Mouse (Mus musculus): Measurements from ENCODE around the gene Fam181a. TPM values are rescaled to one million over a fixed set of nuclear protein-coding genes. Genes with fewer than 3 reads are reported as not detected.

The Fam181a gene
- total and polyA plus RNA-seq, 2 experiments from 2014 or later: 8.9 to 11.2 TPM

DNA sequence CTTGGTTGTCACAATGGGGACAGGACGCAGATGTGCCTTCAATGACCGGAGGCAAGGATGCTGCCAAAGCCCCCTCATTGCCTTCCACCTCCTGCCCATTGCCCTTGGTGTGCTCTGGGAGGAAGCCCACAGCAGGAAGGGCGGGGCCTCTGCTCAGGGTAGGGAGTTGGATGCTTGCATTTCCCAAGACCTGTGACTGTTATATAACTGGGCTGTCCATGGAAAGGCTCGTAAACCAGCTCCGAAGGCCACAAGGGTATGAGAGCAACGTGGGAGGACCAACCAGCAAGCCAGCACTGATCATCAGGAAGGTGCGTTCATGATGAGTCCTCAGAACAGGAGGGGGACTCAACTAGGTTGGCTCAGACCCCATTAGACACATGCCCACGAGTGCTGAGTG lies 50.0 kb downstream of the Fam181a start:
- DNase-seq (ENCODE audit: low spot score): no peak
- no peaks in the 10 kb centered on the region for H3K4me1 ChIP-seq (ENCODE audit: insufficient read depth, low read length)
- no peak overlapping the region for H3K27ac ChIP-seq (ENCODE audit: low read depth, low read length)
- H3K9ac ChIP-seq (replicated peaks; ENCODE audit: low read length, poor library complexity, severe bottlenecking): no peak overlapping the region
- no peak overlapping the region for H3K4me2 ChIP-seq (ENCODE audit: low read depth, low read length, poor library complexity, severe bottlenecking)
- H3K9me3 ChIP-seq (ENCODE audit: low read length): no peaks in the 10 kb centered on the region
- H3K36me3 ChIP-seq (ENCODE audit: insufficient read depth, low read length): no peaks in the 10 kb centered on the region
- H3K27me3 ChIP-seq (ENCODE audit: insufficient read depth, low read length): no peaks in the 10 kb centered on the region
- no peak for TF ChIP-seq CTCF (IDR thresholded peaks at IDR 0.05)
- H3K4me3 ChIP-seq (ENCODE audit: low read depth, low read length): no peak overlapping the region
- 87% methylated on average over 8 of the region's 8 CpGs for WGBS
- ATAC-seq (ENCODE audit: low FRiP score): no peak

DNA sequence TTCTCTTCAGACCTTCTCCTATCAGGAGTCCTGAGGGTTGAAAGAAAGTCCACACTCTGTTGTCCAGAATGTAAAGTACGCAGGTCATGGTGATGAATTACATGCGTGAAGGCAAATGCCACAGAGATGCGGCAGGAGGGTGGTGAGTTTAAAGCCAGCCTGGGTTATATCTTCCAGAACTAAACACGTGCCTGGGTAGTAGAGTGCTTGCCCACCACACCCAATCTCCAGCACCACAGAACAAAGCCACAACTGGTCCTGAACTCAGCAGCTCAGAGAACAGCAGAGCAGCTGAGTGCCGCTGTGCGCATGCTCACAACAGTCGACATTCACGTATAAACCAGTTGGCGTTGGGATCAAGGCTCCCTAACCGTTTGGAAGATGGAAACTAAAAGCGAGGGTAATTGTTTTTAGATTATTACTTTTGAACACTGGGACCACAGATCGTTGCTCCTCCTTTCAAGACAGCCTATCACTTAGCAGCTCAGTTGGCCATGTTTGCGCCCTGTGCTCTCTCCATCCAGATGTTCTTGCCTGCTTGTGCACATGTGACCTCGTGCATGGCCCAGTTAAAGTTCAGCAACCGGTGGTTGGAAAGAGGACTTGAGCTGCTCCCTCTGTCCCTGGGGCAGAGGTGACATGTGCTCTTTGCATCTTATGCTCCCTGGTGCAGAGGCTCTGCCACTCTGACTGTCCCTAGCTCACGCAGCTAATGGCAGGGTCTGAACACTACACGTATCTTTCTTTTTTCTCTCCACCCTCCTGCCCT lies 50.9 kb downstream of the Fam181a start:
- H3K4me2 ChIP-seq (ENCODE audit: low read depth, low read length, poor library complexity, severe bottlenecking): no peak overlapping the region
- ATAC-seq (ENCODE audit: low FRiP score) (no peak), DNase-seq (ENCODE audit: low spot score) (no peak)
- H3K9ac ChIP-seq (replicated peaks; ENCODE audit: low read length, poor library complexity, severe bottlenecking): no peak overlapping the region
- H3K27ac ChIP-seq (ENCODE audit: low read depth, low read length): no peak overlapping the region
- no peak overlapping the region for H3K4me3 ChIP-seq (ENCODE audit: low read depth, low read length)
- no peaks in the 10 kb centered on the region for H3K4me1 ChIP-seq (ENCODE audit: insufficient read depth, low read length)
- H3K36me3 ChIP-seq (ENCODE audit: insufficient read depth, low read length): no peaks in the 10 kb centered on the region
- WGBS: 88% methylated on average over 17 of the region's 17 CpGs
- H3K27me3 ChIP-seq (ENCODE audit: insufficient read depth, low read length): no peaks in the 10 kb centered on the region
- no peaks in the 10 kb centered on the region for H3K9me3 ChIP-seq (ENCODE audit: low read length)
- no peak for TF ChIP-seq CTCF (IDR thresholded peaks at IDR 0.05)

DNA sequence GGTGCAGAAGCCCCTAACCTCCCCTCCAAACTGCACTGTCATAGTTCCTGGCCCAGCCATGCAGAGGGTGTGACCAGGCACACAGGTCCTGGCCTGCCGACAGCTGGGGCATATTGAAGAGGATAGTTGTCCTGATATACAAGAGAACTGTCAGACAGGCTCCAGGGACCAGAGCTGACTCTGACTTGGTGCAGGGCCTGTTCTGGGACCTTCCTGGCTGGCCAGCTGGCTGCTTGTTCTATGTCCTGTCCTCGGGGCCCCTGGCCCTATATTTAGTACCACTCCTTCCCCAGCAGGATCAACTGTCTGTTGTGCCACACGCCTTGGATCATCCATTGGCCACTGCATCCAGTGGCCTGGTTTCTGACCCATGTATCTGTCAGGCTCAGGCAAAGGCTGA lies 51.6 kb downstream of the Fam181a start:
- WGBS: 75% methylated on average over 3 of the region's 3 CpGs

More for the DNA sequence above, 51.6 kb downstream of the Fam181a start:
- Histone ChIP-seq H3K4me3 (ENCODE audit: low read depth, low read length) (no peak overlapping the region), H3K4me1 (ENCODE audit: insufficient read depth, low read length) (no peaks in the 10 kb centered on the region), H3K27ac (ENCODE audit: low read depth, low read length) (no peak overlapping the region), H3K4me2 (ENCODE audit: low read depth, low read length, poor library complexity, severe bottlenecking) (no peak overlapping the region), H3K9me3 (ENCODE audit: low read length) (no peaks in the 10 kb centered on the region), H3K36me3 (ENCODE audit: insufficient read depth, low read length) (no peaks in the 10 kb centered on the region), H3K27me3 (ENCODE audit: insufficient read depth, low read length) (no peaks in the 10 kb centered on the region), H3K9ac (replicated peaks; ENCODE audit: low read length, poor library complexity, severe bottlenecking) (no peak overlapping the region)
- ATAC-seq (ENCODE audit: low FRiP score) (no peak), DNase-seq (ENCODE audit: low spot score) (no peak)
- TF ChIP-seq CTCF (IDR thresholded peaks at IDR 0.05): no peak

Other genes starting within 250 kb of the Fam181a start
- gene Prima1, start 68.8 kb upstream of the Fam181a start, total RNA-seq (2014; rRNA removed): 0.44 and 2.3 TPM in 2 replicates
- 0.46 and 1.2 TPM in 2 replicates for gene Prima1, start 68.8 kb upstream of the Fam181a start, polyA plus RNA-seq (2015; fragmentation: Nextera tagmentation; extraction: Ambion mirVana)
- 0.93 and 4.4 TPM in 2 replicates for gene Asb2, start 45.0 kb downstream of the Fam181a start, total RNA-seq (2014; rRNA removed)
- gene Asb2, start 45.0 kb downstream of the Fam181a start, polyA plus RNA-seq (2015; fragmentation: Nextera tagmentation; extraction: Ambion mirVana): 1.5 and 1.9 TPM in 2 replicates
- 27.2 and 29.6 TPM in 2 replicates for gene Otub2, start 77.7 kb downstream of the Fam181a start, total RNA-seq (2014; rRNA removed)
- 20.6 and 21.0 TPM in 2 replicates for gene Otub2, start 77.7 kb downstream of the Fam181a start, polyA plus RNA-seq (2015; fragmentation: Nextera tagmentation; extraction: Ambion mirVana)
- 9.6 and 9.7 TPM in 2 replicates for gene 9330161L09Rik, start 96.8 kb downstream of the Fam181a start, total RNA-seq (2014; rRNA removed)
- 1.1 and 1.5 TPM in 2 replicates for gene 9330161L09Rik, start 96.8 kb downstream of the Fam181a start, polyA plus RNA-seq (2015; fragmentation: Nextera tagmentation; extraction: Ambion mirVana)
- 140 and 153 TPM in 2 replicates for gene Ddx24, start 114.9 kb downstream of the Fam181a start, total RNA-seq (2014; rRNA removed)
- 209 and 245 TPM in 2 replicates for gene Ddx24, start 114.9 kb downstream of the Fam181a start, polyA plus RNA-seq (2015; fragmentation: Nextera tagmentation; extraction: Ambion mirVana)
- gene Ifi27, start 123.2 kb downstream of the Fam181a start, total RNA-seq (2014; rRNA removed): 16.2 and 24.4 TPM in 2 replicates
- 23.3 and 26.2 TPM in 2 replicates for gene Ifi27, start 123.2 kb downstream of the Fam181a start, polyA plus RNA-seq (2015; fragmentation: Nextera tagmentation; extraction: Ambion mirVana)
- gene Ifi27l2a, start 132.7 kb downstream of the Fam181a start, total RNA-seq (2014; rRNA removed): 1.7 TPM in 2 replicates
- 10.3 and 12.7 TPM in 2 replicates for gene Ifi27l2a, start 132.7 kb downstream of the Fam181a start, polyA plus RNA-seq (2015; fragmentation: Nextera tagmentation; extraction: Ambion mirVana)
- gene Ifi27l2b, start 146.2 kb downstream of the Fam181a start, total RNA-seq (2014; rRNA removed): not detected in 2 replicates
- not detected in 2 replicates for gene Ifi27l2b, start 146.2 kb downstream of the Fam181a start, polyA plus RNA-seq (2015; fragmentation: Nextera tagmentation; extraction: Ambion mirVana)
- 8.4 and 12.6 TPM in 2 replicates for gene Ppp4r4, start 221.3 kb downstream of the Fam181a start, total RNA-seq (2014; rRNA removed)
- gene Ppp4r4, start 221.3 kb downstream of the Fam181a start, polyA plus RNA-seq (2015; fragmentation: Nextera tagmentation; extraction: Ambion mirVana): 3.2 and 3.3 TPM in 2 replicates